ENCODE assay signal across 10 mouse cellular contexts in genomic region chr4:148322152-148322551, GRCm38 (mm10). TPM values are rescaled to one million over a fixed set of nuclear protein-coding genes. Genes with fewer than 3 reads are reported as not detected.
A peak's percentile ranks its signal among the peaks of the same experiment; 100 is the strongest.
DNase-seq lines count a peak whose midpoint lies in the region; ATAC-seq and TF ChIP-seq lines count a peak whose summit lies in the region.
"Had no signal": no experiment of that assay in that cellular context is flagged by ENCODE, and none has a peak within 500 bp of the region (broad histone marks: within the 10 kb centered on the region; RNA-seq: fewer than 3 reads in every experiment).

No protein-coding gene starts in this region.

- TF ChIP-seq POLR2A in heart, adult 2 months (IDR thresholded peaks at IDR 0.05; ENCODE audit: insufficient read depth, low read depth, low read length): no peak

- TF ChIP-seq EP300 in heart, adult 2 months (IDR thresholded peaks at IDR 0.05; ENCODE audit: insufficient read depth, low read depth, low read length): no peak

- no peaks in the 10 kb centered on the region for H3K9me3 ChIP-seq in forebrain, embryonic 15.5 days
- H3K9me3 ChIP-seq in midbrain, embryonic 11.5 days (ENCODE audit: control insufficient read depth, low read length): no peaks in the 10 kb centered on the region
- H3K9me3 ChIP-seq: kidney, embryonic 15.5 days; liver, embryonic 12.5 days had no signal

- H3K27ac ChIP-seq in forebrain, embryonic 15.5 days (replicated peaks): peak overlapping the region; percentile 27; the same call in 1 of the 2 replicates
- H3K27ac ChIP-seq in midbrain, embryonic 11.5 days (ENCODE audit: low read depth, low read length): no peak overlapping the region
- H3K27ac ChIP-seq in heart, adult 2 months: no peak overlapping the region
- H3K27ac ChIP-seq: kidney, embryonic 15.5 days; liver, embryonic 12.5 days had no signal

- no peak overlapping the region for H3K4me3 ChIP-seq in forebrain, embryonic 15.5 days
- H3K4me3 ChIP-seq in midbrain, embryonic 11.5 days (ENCODE audit: low read depth, low read length): no peak overlapping the region
- no peak overlapping the region for H3K4me3 ChIP-seq in heart, adult 2 months
- H3K4me3 ChIP-seq: kidney, embryonic 15.5 days; liver, embryonic 12.5 days had no signal

- H3K4me1 ChIP-seq in forebrain, embryonic 15.5 days: peaks cover 44% of the 10 kb centered on the region
- peaks cover 27% of the 10 kb centered on the region for H3K4me1 ChIP-seq in midbrain, embryonic 11.5 days (ENCODE audit: control insufficient read depth, insufficient read depth, low read length)
- no peaks in the 10 kb centered on the region for H3K4me1 ChIP-seq in heart, adult 2 months (ENCODE audit: control insufficient read depth, insufficient read depth, low read length)
- H3K4me1 ChIP-seq: liver, embryonic 12.5 days had no signal

- TF ChIP-seq CTCF in heart, adult 2 months (IDR thresholded peaks at IDR 0.05): no peak

- 18% methylated on average over 10 of the region's 10 CpGs for WGBS in forebrain, embryonic 15.5 days
- WGBS in midbrain, embryonic 11.5 days: 42% methylated on average over 10 of the region's 10 CpGs
- 30% methylated on average over 10 of the region's 10 CpGs for WGBS in heart, adult 2 months

- H3K4me2 ChIP-seq in forebrain, embryonic 15.5 days (replicated peaks): no peak overlapping the region
- H3K4me2 ChIP-seq in midbrain, embryonic 11.5 days: no peak overlapping the region
- H3K4me2 ChIP-seq: kidney, embryonic 15.5 days; liver, embryonic 12.5 days had no signal

- ATAC-seq in forebrain, embryonic 15.5 days (replicated peaks): peak; percentile 39
- ATAC-seq in midbrain, embryonic 11.5 days (ENCODE audit: low FRiP score): no peak
- ATAC-seq: liver, embryonic 12.5 days had no signal

- H3K27me3 ChIP-seq in forebrain, embryonic 15.5 days: no peaks in the 10 kb centered on the region
- H3K27me3 ChIP-seq in midbrain, embryonic 11.5 days (ENCODE audit: control insufficient read depth, insufficient read depth, low read length): no peaks in the 10 kb centered on the region
- H3K27me3 ChIP-seq in heart, adult 2 months (ENCODE audit: control insufficient read depth, insufficient read depth, low read length): 0 out of 2 replicates have a peak, but pooled peaks cover 3% of the 10 kb centered on the region

- H3K79me2 ChIP-seq in heart, adult 2 months (replicated peaks; ENCODE audit: control insufficient read depth, insufficient read depth, low read length): no peaks in the 10 kb centered on the region

- intact Hi-C loops in heart, adult 2 months (cut with DNase I): no loop called here

- peak; percentile 25 to 36 for DNase-seq in right cerebral cortex, postnatal 36 days (ENCODE audit: low spot score in 2 of 2)
- no peak for DNase-seq in right cerebral cortex, postnatal 4 days
- DNase-seq in midbrain, embryonic 11.5 days (ENCODE audit: low spot score, missing footprints): peak; percentile 76
- no peak for DNase-seq in left cerebral cortex, adult 18-20 months (ENCODE audit: low spot score in 2 of 2)
- DNase-seq in heart, adult 2 months: no peak
- no peak for DNase-seq in ovary, adult 18-20 months (ENCODE audit: low spot score)

- H3K36me3 ChIP-seq in forebrain, embryonic 15.5 days: no peaks in the 10 kb centered on the region
- no peaks in the 10 kb centered on the region for H3K36me3 ChIP-seq in midbrain, embryonic 11.5 days (ENCODE audit: control insufficient read depth, insufficient read depth, low read length)
- no peaks in the 10 kb centered on the region for H3K36me3 ChIP-seq in heart, adult 2 months (ENCODE audit: control insufficient read depth, insufficient read depth, low read length)
- H3K36me3 ChIP-seq: kidney, embryonic 15.5 days; liver, embryonic 12.5 days had no signal

- H3K9ac ChIP-seq in forebrain, embryonic 15.5 days (replicated peaks): no peak overlapping the region
- H3K9ac ChIP-seq in midbrain, embryonic 11.5 days (ENCODE audit: low read length): no peak overlapping the region
- H3K9ac ChIP-seq in heart, adult 2 months (ENCODE audit: low read depth, low read length): no peak overlapping the region
- H3K9ac ChIP-seq: kidney, embryonic 15.5 days; liver, embryonic 12.5 days had no signal

RNA-seq across cellular contexts. Expression of gene Disp3, which starts 34.4 kb away (rescaled TPM):
- 11.5 and 14.4 TPM in 2 replicates for polyA plus RNA-seq in forebrain, embryonic 15.5 days (2015; fragmentation: Nextera tagmentation; extraction: Ambion mirVana)
- 2.5 and 2.9 TPM in 2 replicates for polyA plus RNA-seq in midbrain, embryonic 11.5 days (2014; fragmentation: Nextera tagmentation; extraction: Ambion mirVana)
- total RNA-seq in left cerebral cortex, adult 18-20 months (2021): 10 to 100 TPM; 23.4 to 30.0 TPM
- total RNA-seq in heart, adult 2 months (2021): not detected
- polyA plus RNA-seq in heart, adult 2 months (2012; rRNA removed): not detected in 2 replicates
- total RNA-seq: neutrophil, adult 5-6 weeks had no signal

Comparison
In these comparisons a context has a peak if more than half of its experiments do, and no peak if none do; other contexts are left out.
1. DNase-seq: peak in right cerebral cortex, postnatal 36 days (2 of 2) and midbrain, embryonic 11.5 days (single experiment); none in right cerebral cortex, postnatal 4 days (single experiment), left cerebral cortex, adult 18-20 months (0 of 2), heart, adult 2 months (0 of 2) and ovary, adult 18-20 months (single experiment).